Comparison of ENCODE assay signal across 14 mouse cellular contexts in the genomic region with DNA sequence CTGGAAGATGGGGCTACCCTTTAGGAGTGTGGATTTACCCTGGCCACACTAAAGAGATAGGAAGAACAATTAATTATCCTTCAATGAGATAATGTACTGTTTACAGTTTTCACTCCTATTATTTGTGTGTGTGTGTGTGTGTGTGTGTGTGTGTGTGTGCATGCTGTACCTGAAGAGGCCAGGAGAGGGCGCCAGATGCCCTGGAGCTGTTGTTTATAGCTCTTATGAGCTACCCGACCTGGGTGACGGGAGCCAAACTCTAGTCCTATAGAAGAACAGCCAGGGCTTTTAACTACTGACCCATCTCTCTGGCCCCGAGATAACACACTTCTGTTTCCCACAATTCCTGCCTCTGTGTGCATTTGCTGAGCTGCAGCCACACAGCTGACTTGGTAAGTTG. TPM values are rescaled to one million over a fixed set of nuclear protein-coding genes. Genes with fewer than 3 reads are reported as not detected.
DNase-seq lines count a peak whose midpoint lies in the region; ATAC-seq and TF ChIP-seq lines count a peak whose summit lies in the region.
"Had no signal": no experiment of that assay in that cellular context is flagged by ENCODE, and none has a peak within 500 bp of the region (broad histone marks: within the 10 kb centered on the region; RNA-seq: fewer than 3 reads in every experiment).

No protein-coding gene starts in this region.

- no peaks in the 10 kb centered on the region for H3K9me3 ChIP-seq in kidney, postnatal 0 days (replicated peaks; ENCODE audit: low read length)
- H3K9me3 ChIP-seq: embryonic facial prominence, embryonic 12.5 days had no signal

- no peak for DNase-seq in kidney, postnatal 0 days (ENCODE audit: low spot score)
- DNase-seq in kidney, postnatal 25 days: no peak
- peak; percentile 30 for DNase-seq in thymus, adult 2 months
- DNase-seq in thymus, adult 18-20 months: no peak
- DNase-seq in cerebellum, adult 18-20 months: no peak
- DNase-seq: adrenal gland, postnatal 36 days; kidney, adult 11 months; lung, postnatal 36 days; right cerebral cortex, postnatal 4 days had no signal

- no peak overlapping the region for H3K9ac ChIP-seq in kidney, postnatal 0 days (ENCODE audit: low read depth, low read length)
- H3K9ac ChIP-seq: embryonic facial prominence, embryonic 12.5 days had no signal

- H3K27ac ChIP-seq in kidney, postnatal 0 days: 0 out of 2 replicates have a peak overlapping the region, but pooled peaks have one; percentile 58
- H3K27ac ChIP-seq in thymus, adult 2 months (ENCODE audit: control insufficient read depth, insufficient read depth, low read length): peak overlapping the region; percentile 98
- no peak overlapping the region for H3K27ac ChIP-seq in bone marrow, adult 2 months (ENCODE audit: control insufficient read depth, insufficient read depth, low read depth, low read length, poor library complexity)
- H3K27ac ChIP-seq: embryonic facial prominence, embryonic 12.5 days; left cerebral cortex, adult 2 months had no signal

- H3K4me3 ChIP-seq in kidney, postnatal 0 days (replicated peaks; ENCODE audit: low read depth, low read length): no peak overlapping the region
- peak overlapping the region; percentile 12; the same call in 1 of the 2 replicates for H3K4me3 ChIP-seq in thymus, adult 2 months (ENCODE audit: control insufficient read depth, insufficient read depth, low read length)
- H3K4me3 ChIP-seq in bone marrow, adult 2 months (replicated peaks; ENCODE audit: control insufficient read depth, low read depth, low read length): no peak overlapping the region
- H3K4me3 ChIP-seq: embryonic facial prominence, embryonic 12.5 days; left cerebral cortex, adult 2 months had no signal

- no peaks in the 10 kb centered on the region for H3K36me3 ChIP-seq in kidney, postnatal 0 days (ENCODE audit: insufficient read depth, low read length)
- no peaks in the 10 kb centered on the region for H3K36me3 ChIP-seq in thymus, adult 2 months (ENCODE audit: control insufficient read depth, insufficient read depth, low read length)
- H3K36me3 ChIP-seq: embryonic facial prominence, embryonic 12.5 days had no signal

- H3K4me1 ChIP-seq in kidney, postnatal 0 days (replicated peaks; ENCODE audit: insufficient read depth, low read length): peaks cover 10% of the 10 kb centered on the region; the same call in 1 of the 2 replicates
- peaks cover 64% of the 10 kb centered on the region for H3K4me1 ChIP-seq in thymus, adult 2 months (replicated peaks; ENCODE audit: control insufficient read depth, insufficient read depth, low read length)
- H3K4me1 ChIP-seq in bone marrow, adult 2 months (ENCODE audit: control insufficient read depth, insufficient read depth, low read length): peaks cover 2% of the 10 kb centered on the region; the same call in 1 of the 2 replicates
- H3K4me1 ChIP-seq: embryonic facial prominence, embryonic 12.5 days had no signal

- TF ChIP-seq CTCF in kidney, postnatal 0 days (IDR thresholded peaks at IDR 0.05; ENCODE audit: low read depth): peak; percentile 28; the same call in 1 of the 2 replicates
- TF ChIP-seq CTCF in thymus, adult 2 months (IDR thresholded peaks at IDR 0.05; ENCODE audit: borderline replicate concordance, control insufficient read depth, extremely low read depth, insufficient read depth, low read length, poor library complexity): peak; percentile 46; the same call in 1 of the 2 replicates
- peak; percentile 22; the same call in 1 of the 2 replicates for TF ChIP-seq CTCF in bone marrow, adult 2 months (IDR thresholded peaks at IDR 0.05; ENCODE audit: control insufficient read depth, insufficient read depth, low read length)

- no peak for ATAC-seq in kidney, postnatal 0 days (replicated peaks; ENCODE audit: low FRiP score, low read depth)
- ATAC-seq in granulocyte monocyte progenitor cell, adult 5-6 weeks (replicated peaks; ENCODE audit: poor library complexity, severe bottlenecking): no peak

- no peak overlapping the region for H3K4me2 ChIP-seq in kidney, postnatal 0 days (ENCODE audit: low read length)
- H3K4me2 ChIP-seq: embryonic facial prominence, embryonic 12.5 days; midbrain, embryonic 11.5 days had no signal

- no peaks in the 10 kb centered on the region for H3K27me3 ChIP-seq in kidney, postnatal 0 days (ENCODE audit: insufficient read depth, low read length)
- no peaks in the 10 kb centered on the region for H3K27me3 ChIP-seq in thymus, adult 2 months (ENCODE audit: control insufficient read depth, insufficient read depth, low read length)
- H3K27me3 ChIP-seq: embryonic facial prominence, embryonic 12.5 days had no signal

- WGBS in kidney, postnatal 0 days: 83% methylated on average over 4 of the region's 4 CpGs
- 89% methylated on average over 4 of the region's 4 CpGs for WGBS in thymus, adult 2 months
- WGBS in bone marrow, adult 2 months: 81% methylated on average over 4 of the region's 4 CpGs

- TF ChIP-seq POLR2A in thymus, adult 2 months (IDR thresholded peaks at IDR 0.05; ENCODE audit: control insufficient read depth, extremely low read depth, insufficient read depth, low read length, poor library complexity): no peak
- no peak for TF ChIP-seq POLR2A in bone marrow, adult 2 months (IDR thresholded peaks at IDR 0.05; ENCODE audit: borderline replicate concordance, control insufficient read depth, low read depth, low read length)

RNA-seq across cellular contexts. Expression of a gene that starts 25.4 kb away (rescaled TPM):
- polyA plus RNA-seq in kidney, postnatal 0 days (2015; fragmentation: Nextera tagmentation; extraction: Ambion mirVana): 355 and 398 TPM in 2 replicates
- 64.8 and 70.3 TPM in 2 replicates for polyA plus RNA-seq in thymus, adult 2 months (2012; rRNA removed)
- polyA plus RNA-seq in bone marrow, adult 2 months (2011; ENCODE audit: insufficient read depth, insufficient read length, low replicate concordance, missing spikeins): 68.5 and 89.4 TPM in 2 replicates
- total RNA-seq in granulocyte monocyte progenitor cell, adult 5-6 weeks (2014; fragmentation: Nextera tagmentation): 126 and 132 TPM in 2 replicates
- total RNA-seq in granulocyte monocyte progenitor cell, adult 5-6 weeks (2017): 205 and 244 TPM in 2 replicates

RNA-seq across cellular contexts. Expression of a gene that starts 52.4 kb away (rescaled TPM):
- polyA plus RNA-seq in kidney, postnatal 0 days (2015; fragmentation: Nextera tagmentation; extraction: Ambion mirVana): 14.6 and 16.0 TPM in 2 replicates
- 2,910 and 3,273 TPM in 2 replicates for polyA plus RNA-seq in thymus, adult 2 months (2012; rRNA removed)
- polyA plus RNA-seq in bone marrow, adult 2 months (2011; ENCODE audit: insufficient read depth, insufficient read length, low replicate concordance, missing spikeins): 2.6 TPM in 2 replicates
- 1.4 TPM in 1 of 2 replicates, not detected in the other for total RNA-seq in granulocyte monocyte progenitor cell, adult 5-6 weeks (2014; fragmentation: Nextera tagmentation)
- 0.30 and 0.82 TPM in 2 replicates for total RNA-seq in granulocyte monocyte progenitor cell, adult 5-6 weeks (2017)

Comparison
In these comparisons a context has a peak if more than half of its experiments do, and no peak if none do; other contexts are left out.
1. RNA of a gene that starts 52.4 kb away (polyA plus RNA-seq): 2,910 to 3,273 TPM in thymus, adult 2 months; 14.6 to 16.0 TPM in kidney, postnatal 0 days and 2.6 TPM in bone marrow, adult 2 months; every median in the first group is over 100 times any median in the second.
2. Peak in every context shown above with its lines, with median percentiles within 50 percentile points of each other: CTCF ChIP-seq.